ENCODE assay signal across 10 mouse cellular contexts in the genomic region with DNA sequence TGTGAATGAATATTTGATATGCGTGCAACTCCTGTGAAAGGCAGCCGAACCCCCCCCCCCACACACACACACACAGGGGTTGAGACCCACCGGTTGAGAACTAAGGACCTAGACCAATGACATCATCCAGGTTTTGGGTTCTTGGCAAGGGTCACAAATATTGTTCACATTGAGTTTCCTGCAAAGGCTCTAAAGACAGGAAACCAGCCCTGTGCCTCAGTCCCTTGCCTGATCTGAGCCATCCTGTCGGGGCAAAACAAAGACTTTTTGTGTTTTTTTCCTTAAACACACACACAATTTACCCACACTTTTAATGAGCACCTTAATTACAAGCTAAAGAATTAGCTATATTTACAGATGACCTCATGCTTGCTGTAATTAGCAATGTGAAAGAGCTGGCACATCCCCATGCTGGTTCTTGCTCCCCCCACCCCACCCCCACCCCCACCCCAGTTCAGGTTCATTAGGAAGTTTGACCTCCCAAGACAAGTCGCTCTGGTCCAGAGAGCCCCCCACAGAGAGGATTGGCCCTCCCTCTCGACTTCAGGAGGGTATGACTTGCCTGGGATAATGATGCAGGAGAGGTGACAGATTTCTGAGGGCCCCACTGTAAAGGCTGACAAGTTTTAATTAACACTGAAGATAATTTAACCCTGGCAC. TPM values are rescaled to one million over a fixed set of nuclear protein-coding genes. Genes with fewer than 3 reads are reported as not detected.
A peak's percentile ranks its signal among the peaks of the same experiment; 100 is the strongest.
DNase-seq lines count a peak whose midpoint lies in the region; ATAC-seq and TF ChIP-seq lines count a peak whose summit lies in the region.
"Had no signal": no experiment of that assay in that cellular context is flagged by ENCODE, and none has a peak within 500 bp of the region (broad histone marks: within the 10 kb centered on the region; RNA-seq: fewer than 3 reads in every experiment).

No protein-coding gene starts in this region.

- peak overlapping the region; percentile 89 for H3K27ac ChIP-seq in lung, postnatal 0 days (ENCODE audit: low read length)
- peak overlapping the region; percentile 13; the same call in 1 of the 2 replicates for H3K27ac ChIP-seq in cortical plate, adult 2 months (ENCODE audit: insufficient read depth, low read length)
- H3K27ac ChIP-seq in heart, postnatal 0 days (ENCODE audit: low read depth) = peak overlapping the region; percentile 97
- H3K27ac ChIP-seq in liver, embryonic 16.5 days (ENCODE audit: low read length) = peak overlapping the region; percentile 57

- H3K4me3 ChIP-seq in lung, postnatal 0 days (ENCODE audit: low read depth, low read length) = no peak overlapping the region
- no peak overlapping the region for H3K4me3 ChIP-seq in cortical plate, adult 2 months (ENCODE audit: insufficient read depth, low read length)
- no peak overlapping the region for H3K4me3 ChIP-seq in heart, postnatal 0 days (ENCODE audit: low read depth, low read length)
- H3K4me3 ChIP-seq in liver, embryonic 16.5 days (ENCODE audit: low read depth, low read length) = no peak overlapping the region
- H3K4me3 ChIP-seq: neural tube, embryonic 12.5 days had no signal

- no peaks in the 10 kb centered on the region for H3K36me3 ChIP-seq in lung, postnatal 0 days (ENCODE audit: insufficient read depth, low read length)
- H3K36me3 ChIP-seq in heart, postnatal 0 days (replicated peaks; ENCODE audit: control insufficient read depth, insufficient read depth, low read length) = peaks cover 22% of the 10 kb centered on the region
- no peaks in the 10 kb centered on the region; the same call in 1 of the 2 replicates for H3K36me3 ChIP-seq in liver, embryonic 16.5 days (ENCODE audit: control insufficient read depth, insufficient read depth)

- peak overlapping the region; percentile 28 for H3K4me2 ChIP-seq in lung, postnatal 0 days (replicated peaks; ENCODE audit: low read depth, low read length)
- H3K4me2 ChIP-seq in heart, postnatal 0 days (ENCODE audit: low read depth, low read length) = peak overlapping the region; percentile 33
- H3K4me2 ChIP-seq in liver, embryonic 16.5 days (ENCODE audit: low read depth, low read length) = no peak overlapping the region

- 25% methylated on average over 6 of the region's 6 CpGs for WGBS in lung, postnatal 0 days
- 33% methylated on average over 6 of the region's 6 CpGs for WGBS in heart, postnatal 0 days
- WGBS in liver, embryonic 16.5 days (ENCODE audit: insufficient replicate concordance) = 50% methylated on average over 6 of the region's 6 CpGs

- peak; percentile 6; the same call in 1 of the 2 replicates for TF ChIP-seq EP300 in lung, postnatal 0 days (IDR thresholded peaks at IDR 0.05)
- no peak for TF ChIP-seq EP300 in heart, postnatal 0 days (IDR thresholded peaks at IDR 0.05; ENCODE audit: low read depth)

- H3K9me3 ChIP-seq in lung, postnatal 0 days (ENCODE audit: low read length) = no peaks in the 10 kb centered on the region
- no peaks in the 10 kb centered on the region for H3K9me3 ChIP-seq in heart, postnatal 0 days (replicated peaks; ENCODE audit: control insufficient read depth, low read length)
- no peaks in the 10 kb centered on the region for H3K9me3 ChIP-seq in liver, embryonic 16.5 days (replicated peaks; ENCODE audit: control insufficient read depth, low read length)
- H3K9me3 ChIP-seq: neural tube, embryonic 12.5 days had no signal

- no peak for TF ChIP-seq CTCF in lung, postnatal 0 days (IDR thresholded peaks at IDR 0.05)
- no peak for TF ChIP-seq CTCF in cortical plate, adult 2 months (IDR thresholded peaks at IDR 0.05; ENCODE audit: extremely low read depth, insufficient read depth, low read length)
- no peak for TF ChIP-seq CTCF in heart, postnatal 0 days (IDR thresholded peaks at IDR 0.05; ENCODE audit: low read depth)

- TF ChIP-seq POLR2A in cortical plate, adult 2 months (IDR thresholded peaks at IDR 0.05; ENCODE audit: extremely low read depth, insufficient read depth, low read length) = no peak

- no peak for ATAC-seq in lung, postnatal 0 days
- no peak for ATAC-seq in heart, postnatal 0 days (ENCODE audit: insufficient read depth, low read depth)
- no peak for ATAC-seq in liver, embryonic 16.5 days (ENCODE audit: low read depth)
- ATAC-seq in megakaryocyte-erythroid progenitor cell, adult 5-6 weeks (replicated peaks; ENCODE audit: low FRiP score, low TSS enrichment, poor library complexity, severe bottlenecking) = no peak

- H3K27me3 ChIP-seq in lung, postnatal 0 days (replicated peaks; ENCODE audit: insufficient read depth, low read length) = no peaks in the 10 kb centered on the region
- no peaks in the 10 kb centered on the region for H3K27me3 ChIP-seq in heart, postnatal 0 days (ENCODE audit: control insufficient read depth, insufficient read depth, low read length)
- H3K27me3 ChIP-seq in liver, embryonic 16.5 days (ENCODE audit: control insufficient read depth, insufficient read depth, low read depth, low read length) = no peaks in the 10 kb centered on the region
- H3K27me3 ChIP-seq: neural tube, embryonic 12.5 days had no signal

- no peak overlapping the region for H3K9ac ChIP-seq in lung, postnatal 0 days (replicated peaks; ENCODE audit: low read depth)
- H3K9ac ChIP-seq in heart, postnatal 0 days (replicated peaks; ENCODE audit: low read depth, low read length) = peak overlapping the region; percentile 44
- H3K9ac ChIP-seq in liver, embryonic 16.5 days (ENCODE audit: low read depth, low read length) = no peak overlapping the region

- DNase-seq in lung, postnatal 0 days (ENCODE audit: low spot score) = no peak
- no peak for DNase-seq in lung, postnatal 36 days
- DNase-seq in heart, postnatal 0 days (ENCODE audit: low spot score) = no peak
- DNase-seq in adrenal gland, postnatal 10 days = no peak
- no peak for DNase-seq in left cerebral cortex, adult 18-20 months (ENCODE audit: low spot score in 2 of 2)
- DNase-seq: adrenal gland, postnatal 36 days had no signal

- H3K4me1 ChIP-seq in lung, postnatal 0 days (ENCODE audit: insufficient read depth, low read depth, low read length) = peaks cover 58% of the 10 kb centered on the region; the same call in 1 of the 2 replicates
- peaks cover 20% of the 10 kb centered on the region for H3K4me1 ChIP-seq in cortical plate, adult 2 months (ENCODE audit: control insufficient read depth, insufficient read depth, low read length)
- peaks cover 98% of the 10 kb centered on the region for H3K4me1 ChIP-seq in heart, postnatal 0 days (ENCODE audit: control insufficient read depth, insufficient read depth)
- peaks cover 56% of the 10 kb centered on the region for H3K4me1 ChIP-seq in liver, embryonic 16.5 days (ENCODE audit: control insufficient read depth, low read depth, low read length)

RNA-seq across cellular contexts. Expression of a gene that starts 17.3 kb away (rescaled TPM):
- 202 and 218 TPM in 2 replicates for polyA plus RNA-seq in lung, postnatal 0 days (2015; fragmentation: Nextera tagmentation; extraction: Ambion mirVana)
- polyA plus RNA-seq in cortical plate, adult 2 months (2012; rRNA removed) = 170 and 178 TPM in 2 replicates
- total RNA-seq in heart, postnatal 0 days (2014; rRNA removed; ENCODE audit: low replicate concordance) = 120 and 139 TPM in 2 replicates
- 135 and 171 TPM in 2 replicates for polyA plus RNA-seq in heart, postnatal 0 days (2015; fragmentation: Nextera tagmentation; extraction: Ambion mirVana)
- 130 and 137 TPM in 2 replicates for polyA plus RNA-seq in liver, embryonic 16.5 days (2015; fragmentation: Nextera tagmentation; extraction: Ambion mirVana)
- 93.1 and 106 TPM in 2 replicates for total RNA-seq in megakaryocyte-erythroid progenitor cell, adult 5-6 weeks (2014; fragmentation: Nextera tagmentation)
- 41.1 and 51.7 TPM in 2 replicates for total RNA-seq in megakaryocyte-erythroid progenitor cell, adult 5-6 weeks (2017)
- 100 to 1,000 TPM; 236 to 261 TPM for total RNA-seq in adrenal gland, postnatal 10 days (2021)
- 100 to 1,000 TPM; 192 TPM for total RNA-seq in left cerebral cortex, adult 18-20 months (2021)

RNA-seq across cellular contexts. Expression of a gene that starts 36.8 kb away (rescaled TPM):
- 287 and 294 TPM in 2 replicates for polyA plus RNA-seq in lung, postnatal 0 days (2015; fragmentation: Nextera tagmentation; extraction: Ambion mirVana)
- polyA plus RNA-seq in cortical plate, adult 2 months (2012; rRNA removed) = 307 and 320 TPM in 2 replicates
- 366 and 476 TPM in 2 replicates for total RNA-seq in heart, postnatal 0 days (2014; rRNA removed; ENCODE audit: low replicate concordance)
- 261 and 264 TPM in 2 replicates for polyA plus RNA-seq in heart, postnatal 0 days (2015; fragmentation: Nextera tagmentation; extraction: Ambion mirVana)
- 195 and 205 TPM in 2 replicates for polyA plus RNA-seq in liver, embryonic 16.5 days (2015; fragmentation: Nextera tagmentation; extraction: Ambion mirVana)
- total RNA-seq in megakaryocyte-erythroid progenitor cell, adult 5-6 weeks (2014; fragmentation: Nextera tagmentation) = 499 and 586 TPM in 2 replicates
- 360 and 454 TPM in 2 replicates for total RNA-seq in megakaryocyte-erythroid progenitor cell, adult 5-6 weeks (2017)
- 100 to 1,000 TPM; 240 to 250 TPM for total RNA-seq in adrenal gland, postnatal 10 days (2021)
- total RNA-seq in left cerebral cortex, adult 18-20 months (2021) = 100 to 1,000 TPM; 196 to 199 TPM

RNA-seq across cellular contexts. Expression of a gene that starts 37.0 kb away (rescaled TPM):
- 2.0 and 3.5 TPM in 2 replicates for polyA plus RNA-seq in lung, postnatal 0 days (2015; fragmentation: Nextera tagmentation; extraction: Ambion mirVana)
- polyA plus RNA-seq in cortical plate, adult 2 months (2012; rRNA removed) = 2.2 and 2.8 TPM in 2 replicates
- total RNA-seq in heart, postnatal 0 days (2014; rRNA removed; ENCODE audit: low replicate concordance) = 0.15 TPM in 1 of 2 replicates, not detected in the other
- 1.4 and 1.8 TPM in 2 replicates for polyA plus RNA-seq in heart, postnatal 0 days (2015; fragmentation: Nextera tagmentation; extraction: Ambion mirVana)
- polyA plus RNA-seq in liver, embryonic 16.5 days (2015; fragmentation: Nextera tagmentation; extraction: Ambion mirVana) = 28.3 and 30.2 TPM in 2 replicates
- total RNA-seq in megakaryocyte-erythroid progenitor cell, adult 5-6 weeks (2014; fragmentation: Nextera tagmentation) = 64.1 and 76.8 TPM in 2 replicates
- total RNA-seq in megakaryocyte-erythroid progenitor cell, adult 5-6 weeks (2017) = 42.6 and 47.9 TPM in 2 replicates
- total RNA-seq in adrenal gland, postnatal 10 days (2021) = 1 to 10 TPM; 3.3 to 4.9 TPM
- 1 to 10 TPM; 1.0 to 1.7 TPM for total RNA-seq in left cerebral cortex, adult 18-20 months (2021)

Comparison
In these comparisons a context has a peak if more than half of its experiments do, and no peak if none do; other contexts are left out.
1. H3K27ac ChIP-seq: peak in every context shown above with its lines; median percentile 97 in heart, postnatal 0 days; 89 in lung, postnatal 0 days; 57 in liver, embryonic 16.5 days; 13 in cortical plate, adult 2 months.
2. RNA of a gene that starts 37.0 kb away (total RNA-seq): 42.6 to 76.8 TPM in megakaryocyte-erythroid progenitor cell, adult 5-6 weeks; 3.3 to 4.9 TPM in adrenal gland, postnatal 10 days, 1.0 to 1.7 TPM in left cerebral cortex, adult 18-20 months and 0.15 TPM in heart, postnatal 0 days; every median in the first group is over 4 times any median in the second.